Mouse (Mus musculus): Measurements from ENCODE around the gene Ccdc173. TPM values are rescaled to one million over a fixed set of nuclear protein-coding genes. Genes with fewer than 3 reads are reported as not detected.

Gene Ccdc173
- polyA plus RNA-seq, 1 experiment from 2014 or later: 2.4 TPM

GRCm38 (mm10) chr2:69778836-69779177 is 10.6 kb downstream of the Ccdc173 start:
- Histone ChIP-seq H3K27me3 (no peaks in the 10 kb centered on the region), H3K27ac (no peak overlapping the region), H3K9ac (no peak overlapping the region), H3K4me3 (replicated peaks) (no peak overlapping the region), H3K4me2 (no peak overlapping the region), H3K36me3 (peaks cover 15% of the 10 kb centered on the region; the same call in 1 of the 2 replicates), H3K9me3 (replicated peaks) (no peaks in the 10 kb centered on the region), H3K4me1 (no peaks in the 10 kb centered on the region)
- WGBS: 51% methylated on average over 5 of the region's 5 CpGs
- no peak for ATAC-seq (replicated peaks; ENCODE audit: low FRiP score)

DNA sequence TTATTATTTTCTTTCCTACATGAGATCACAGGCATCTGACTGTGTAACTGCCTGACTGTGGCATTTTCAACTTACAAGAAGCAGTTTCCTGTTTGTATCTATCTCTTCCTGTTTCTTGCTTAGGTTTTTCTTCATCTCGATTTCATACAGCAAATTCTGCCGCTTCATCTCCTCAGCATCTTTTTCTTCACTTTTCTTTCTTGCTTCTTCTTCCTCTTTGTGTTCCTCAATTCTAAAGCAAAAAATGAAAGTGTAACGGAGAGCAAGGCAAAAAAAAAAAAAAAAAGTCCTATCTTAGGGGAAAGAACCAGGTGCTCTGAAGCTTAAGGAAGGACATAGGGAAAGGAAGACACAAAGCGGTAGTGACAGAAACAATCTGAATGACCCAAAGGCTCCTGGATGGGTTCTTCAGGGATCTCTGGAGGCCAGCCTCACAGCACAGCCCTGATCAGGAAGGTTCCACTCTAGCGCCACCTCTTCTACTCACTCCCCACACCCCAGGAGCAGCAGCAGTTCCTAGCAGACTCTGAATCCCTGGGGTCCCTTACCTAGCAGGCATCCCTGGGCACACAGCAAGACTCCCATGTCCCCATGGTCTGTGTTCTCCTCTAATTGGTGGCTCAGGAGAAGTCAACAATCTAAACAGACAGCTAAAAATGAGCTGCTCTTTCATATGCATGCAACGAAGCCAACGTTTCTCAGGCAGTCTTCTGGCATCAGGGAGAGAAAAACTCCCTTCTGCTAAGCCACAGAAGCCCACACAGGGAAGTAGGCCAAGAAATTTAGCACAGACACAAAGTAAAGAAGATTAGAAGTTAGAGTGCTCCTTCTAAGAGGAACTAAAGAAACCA is 11.2 kb downstream of the Ccdc173 start:
- Histone ChIP-seq H3K4me3 (replicated peaks) (no peak overlapping the region), H3K4me2 (no peak overlapping the region), H3K27me3 (no peaks in the 10 kb centered on the region), H3K27ac (no peak overlapping the region), H3K9me3 (replicated peaks) (no peaks in the 10 kb centered on the region), H3K9ac (no peak overlapping the region), H3K4me1 (no peaks in the 10 kb centered on the region), H3K36me3 (peaks cover 21% of the 10 kb centered on the region; the same call in 1 of the 2 replicates)
- WGBS: 77% methylated on average over 7 of the region's 7 CpGs
- ATAC-seq (replicated peaks; ENCODE audit: low FRiP score): no peak

DNA sequence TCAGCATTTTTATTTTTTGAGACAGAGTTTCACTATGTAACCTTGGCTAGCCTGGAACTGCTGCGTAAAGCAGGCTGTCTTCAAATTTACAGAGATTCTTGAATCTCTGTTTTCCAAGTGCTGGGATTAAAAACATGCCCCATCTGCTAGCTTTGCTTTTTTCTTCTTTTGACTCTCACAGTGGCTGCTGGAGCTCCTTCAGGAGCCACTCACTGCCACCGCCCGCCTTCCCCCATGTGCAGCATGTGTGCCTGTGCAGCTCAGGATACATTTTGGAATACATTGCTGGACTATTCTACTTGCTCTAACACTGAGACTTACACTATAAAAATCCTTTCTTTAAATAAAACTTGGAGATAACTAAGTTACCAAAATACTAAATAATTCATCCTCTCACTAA is 16.0 kb downstream of the Ccdc173 start:
- H3K27ac ChIP-seq: no peak overlapping the region
- H3K4me1 ChIP-seq: no peaks in the 10 kb centered on the region
- H3K36me3 ChIP-seq: peaks cover 22% of the 10 kb centered on the region; the same call in 1 of the 2 replicates
- H3K9ac ChIP-seq: no peak overlapping the region
- no peaks in the 10 kb centered on the region for H3K9me3 ChIP-seq (replicated peaks)
- WGBS: 92% methylated on average over 3 of the region's 3 CpGs
- no peak overlapping the region for H3K4me2 ChIP-seq
- H3K4me3 ChIP-seq (replicated peaks): no peak overlapping the region
- no peaks in the 10 kb centered on the region for H3K27me3 ChIP-seq
- no peak for ATAC-seq (replicated peaks; ENCODE audit: low FRiP score)

DNA sequence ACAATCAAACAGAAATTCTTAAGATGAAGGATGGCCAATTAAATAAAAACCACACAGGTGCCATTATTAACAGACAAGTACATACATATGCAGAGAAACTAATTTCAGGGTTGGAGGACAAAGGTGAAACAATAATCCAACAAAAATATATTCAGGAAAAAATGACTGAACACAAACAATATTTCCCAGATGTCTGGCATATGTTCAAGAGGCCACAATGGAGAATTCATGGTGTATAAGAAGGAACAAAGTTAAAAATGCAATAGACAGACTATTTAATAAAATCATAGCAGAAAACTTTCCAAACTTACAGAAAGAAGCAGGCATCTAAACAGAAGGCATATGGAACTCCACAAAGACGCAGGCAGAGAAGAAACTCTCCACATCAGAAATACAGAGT is 24.7 kb downstream of the Ccdc173 start:
- Histone ChIP-seq H3K9me3 (replicated peaks) (no peaks in the 10 kb centered on the region), H3K36me3 (no peaks in the 10 kb centered on the region), H3K27me3 (no peaks in the 10 kb centered on the region), H3K4me3 (replicated peaks) (no peak overlapping the region), H3K27ac (no peak overlapping the region), H3K4me2 (no peak overlapping the region), H3K9ac (no peak overlapping the region), H3K4me1 (no peaks in the 10 kb centered on the region)
- no peak for ATAC-seq (replicated peaks; ENCODE audit: low FRiP score)
- 83% methylated on average over 1 of the region's 1 CpGs for WGBS

DNA sequence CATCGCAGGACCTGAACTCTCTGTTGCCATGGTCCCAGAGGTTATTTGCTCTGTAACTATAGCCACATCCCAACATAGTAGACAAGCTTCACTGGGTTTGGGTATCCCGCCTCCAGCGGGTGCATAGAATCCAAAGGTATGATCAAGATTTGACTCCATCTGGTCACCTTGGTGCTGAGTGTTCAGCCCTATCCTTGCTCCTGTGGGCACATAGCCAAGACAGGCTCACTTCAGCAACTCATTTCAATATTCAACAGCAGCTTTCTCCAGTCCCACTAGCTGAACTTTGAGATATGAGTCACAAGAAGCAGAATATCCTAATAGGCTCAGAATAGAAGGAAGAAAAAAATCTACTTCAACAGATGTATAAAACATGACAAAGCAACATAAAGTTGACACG is 26.0 kb downstream of the Ccdc173 start:
- no peaks in the 10 kb centered on the region for H3K36me3 ChIP-seq
- no peak overlapping the region for H3K4me2 ChIP-seq
- H3K9me3 ChIP-seq (replicated peaks): no peaks in the 10 kb centered on the region
- H3K27ac ChIP-seq: no peak overlapping the region
- H3K4me3 ChIP-seq (replicated peaks): no peak overlapping the region
- WGBS: 78% methylated on average over 4 of the region's 4 CpGs
- no peaks in the 10 kb centered on the region for H3K4me1 ChIP-seq
- no peak overlapping the region for H3K9ac ChIP-seq
- ATAC-seq (replicated peaks; ENCODE audit: low FRiP score): no peak
- H3K27me3 ChIP-seq: no peaks in the 10 kb centered on the region

- Histone ChIP-seq H3K4me1 (no peaks in the 10 kb centered on the region), H3K27ac (no peak overlapping the region), H3K27me3 (no peaks in the 10 kb centered on the region), H3K4me2 (no peak overlapping the region), H3K9me3 (replicated peaks) (no peaks in the 10 kb centered on the region), H3K4me3 (replicated peaks) (no peak overlapping the region), H3K36me3 (no peaks in the 10 kb centered on the region), H3K9ac (no peak overlapping the region)
- no peak for ATAC-seq (replicated peaks; ENCODE audit: low FRiP score)
- WGBS: 84% methylated on average over 5 of the region's 5 CpGs
These were observed 28.4 kb downstream of the Ccdc173 start for GRCm38 (mm10) chr2:69760980-69761379.

GRCm38 (mm10) chr2:69745091-69745490 is 44.3 kb downstream of the Ccdc173 start:
- Histone ChIP-seq H3K4me2 (no peak overlapping the region), H3K4me1 (no peaks in the 10 kb centered on the region), H3K27me3 (no peaks in the 10 kb centered on the region), H3K9me3 (replicated peaks) (no peaks in the 10 kb centered on the region), H3K27ac (no peak overlapping the region), H3K9ac (no peak overlapping the region), H3K36me3 (peaks cover 81% of the 10 kb centered on the region), H3K4me3 (replicated peaks) (no peak overlapping the region)
- WGBS: 98% methylated on average over 1 of the region's 1 CpGs
- no peak for ATAC-seq (replicated peaks; ENCODE audit: low FRiP score)

DNA sequence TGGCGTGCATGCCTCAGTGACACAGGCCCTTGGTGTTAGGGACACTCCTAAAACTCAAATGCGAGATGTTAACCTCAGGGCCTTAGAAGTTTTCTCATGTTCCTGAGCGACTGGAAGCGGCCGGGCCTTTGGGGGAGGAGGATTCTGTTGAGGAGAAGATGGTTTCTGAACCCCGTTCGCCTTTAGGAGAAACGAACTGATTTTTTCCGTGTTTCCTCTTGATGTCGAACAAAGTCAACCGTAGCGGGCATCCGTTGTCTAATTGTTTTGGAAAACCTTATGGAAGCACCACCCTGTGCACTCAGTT is 65.9 kb downstream of the Ccdc173 start:
- Histone ChIP-seq H3K9ac (peak overlapping the region; percentile 86), H3K36me3 (no peaks in the 10 kb centered on the region), H3K4me2 (peak overlapping the region; percentile 75), H3K9me3 (replicated peaks) (no peaks in the 10 kb centered on the region), H3K4me1 (peaks cover 15% of the 10 kb centered on the region), H3K27me3 (peaks cover 2% of the 10 kb centered on the region; the same call in 1 of the 2 replicates), H3K4me3 (replicated peaks) (peak overlapping the region; percentile 99), H3K27ac (peak overlapping the region; percentile 94)
- WGBS: 1% methylated on average over 13 of the region's 13 CpGs
- no peak for ATAC-seq (replicated peaks; ENCODE audit: low FRiP score)

GRCm38 (mm10) chr2:69722650-69723518 is 66.5 kb downstream of the Ccdc173 start:
- under 1% methylated on average over 88 of the region's 91 CpGs for WGBS

DNA sequence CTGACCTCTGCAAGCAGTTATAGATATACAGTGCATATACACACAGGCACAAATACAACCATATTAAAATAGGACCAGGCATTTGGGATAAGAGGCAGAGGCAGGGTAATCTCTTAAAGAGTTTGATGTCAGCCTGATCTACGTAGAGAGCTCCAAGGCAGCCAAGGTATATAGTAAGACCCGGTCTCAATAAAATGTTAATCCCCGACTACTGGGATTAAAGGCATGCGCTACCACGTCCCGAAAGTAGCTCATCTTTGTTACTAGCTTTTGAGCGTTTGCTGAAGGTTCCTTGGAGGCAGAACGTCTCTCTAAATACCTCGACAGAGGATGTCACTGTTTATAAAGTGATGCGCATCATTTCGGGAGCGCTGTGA is 67.1 kb downstream of the Ccdc173 start, which contains the start of gene Ppig:
Gene Ppig (plus strand): TSS at position 273 of the 377 bp plus-strand sequence.
- H3K27me3 ChIP-seq: peaks cover 2% of the 10 kb centered on the region; the same call in 1 of the 2 replicates
- 4% methylated on average over 12 of the region's 12 CpGs for WGBS

More at GRCm38 (mm10) chr2:69722650-69723518, 66.5 kb downstream of the Ccdc173 start:
- Histone ChIP-seq H3K4me1 (peaks cover 15% of the 10 kb centered on the region), H3K36me3 (no peaks in the 10 kb centered on the region), H3K4me3 (replicated peaks) (peak overlapping the region; percentile 99), H3K27me3 (peaks cover 2% of the 10 kb centered on the region; the same call in 1 of the 2 replicates), H3K4me2 (peak overlapping the region; percentile 75), H3K9ac (peak overlapping the region; percentile 86), H3K27ac (peak overlapping the region; percentile 94), H3K9me3 (replicated peaks) (no peaks in the 10 kb centered on the region)
- ATAC-seq (replicated peaks; ENCODE audit: low FRiP score): peak; percentile 95

GRCm38 (mm10) chr2:69719121-69719520 is 70.3 kb downstream of the Ccdc173 start:
- 74% methylated on average over 1 of the region's 1 CpGs for WGBS

More for the DNA sequence above, 67.1 kb downstream of the Ccdc173 start, which contains the start of gene Ppig:
- Histone ChIP-seq H3K4me1 (peaks cover 15% of the 10 kb centered on the region), H3K9ac (peak within 1 kb of the TSS; percentile 86), H3K9me3 (replicated peaks) (no peaks in the 10 kb centered on the region), H3K4me3 (replicated peaks) (peak within 1 kb of the TSS; percentile 99), H3K36me3 (no peaks in the 10 kb centered on the region), H3K27ac (peak within 1 kb of the TSS; percentile 94), H3K4me2 (peak within 1 kb of the TSS; percentile 75)
- ATAC-seq (replicated peaks; ENCODE audit: low FRiP score): peak; percentile 52

GRCm38 (mm10) chr2:69716483-69716882 is 72.9 kb downstream of the Ccdc173 start:
- H3K27ac ChIP-seq: no peak overlapping the region
- H3K27me3 ChIP-seq: peaks cover 9% of the 10 kb centered on the region; the same call in 1 of the 2 replicates
- no peak overlapping the region for H3K4me3 ChIP-seq (replicated peaks)
- no peak overlapping the region for H3K9ac ChIP-seq
- no peaks in the 10 kb centered on the region for H3K36me3 ChIP-seq
- ATAC-seq (replicated peaks; ENCODE audit: low FRiP score): no peak
- WGBS: 80% methylated on average over 3 of the region's 3 CpGs
- H3K4me1 ChIP-seq: peaks cover 11% of the 10 kb centered on the region; the same call in 1 of the 2 replicates
- no peak overlapping the region for H3K4me2 ChIP-seq
- H3K9me3 ChIP-seq (replicated peaks): no peaks in the 10 kb centered on the region

More at GRCm38 (mm10) chr2:69719121-69719520, 70.3 kb downstream of the Ccdc173 start:
- Histone ChIP-seq H3K4me1 (peaks cover 7% of the 10 kb centered on the region), H3K9me3 (replicated peaks) (no peaks in the 10 kb centered on the region), H3K27ac (no peak overlapping the region), H3K36me3 (no peaks in the 10 kb centered on the region), H3K27me3 (peaks cover 9% of the 10 kb centered on the region; the same call in 1 of the 2 replicates), H3K4me2 (no peak overlapping the region), H3K9ac (no peak overlapping the region), H3K4me3 (replicated peaks) (no peak overlapping the region)
- no peak for ATAC-seq (replicated peaks; ENCODE audit: low FRiP score)

All from kidney, embryonic 15.5 days (tissue).